Mouse (Mus musculus): ENCODE data around the gene Abracl. TPM values are rescaled to one million over a fixed set of nuclear protein-coding genes. Genes with fewer than 3 reads are reported as not detected.

The Abracl gene
- total RNA-seq, 1 experiment = 51.6 TPM

DNA sequence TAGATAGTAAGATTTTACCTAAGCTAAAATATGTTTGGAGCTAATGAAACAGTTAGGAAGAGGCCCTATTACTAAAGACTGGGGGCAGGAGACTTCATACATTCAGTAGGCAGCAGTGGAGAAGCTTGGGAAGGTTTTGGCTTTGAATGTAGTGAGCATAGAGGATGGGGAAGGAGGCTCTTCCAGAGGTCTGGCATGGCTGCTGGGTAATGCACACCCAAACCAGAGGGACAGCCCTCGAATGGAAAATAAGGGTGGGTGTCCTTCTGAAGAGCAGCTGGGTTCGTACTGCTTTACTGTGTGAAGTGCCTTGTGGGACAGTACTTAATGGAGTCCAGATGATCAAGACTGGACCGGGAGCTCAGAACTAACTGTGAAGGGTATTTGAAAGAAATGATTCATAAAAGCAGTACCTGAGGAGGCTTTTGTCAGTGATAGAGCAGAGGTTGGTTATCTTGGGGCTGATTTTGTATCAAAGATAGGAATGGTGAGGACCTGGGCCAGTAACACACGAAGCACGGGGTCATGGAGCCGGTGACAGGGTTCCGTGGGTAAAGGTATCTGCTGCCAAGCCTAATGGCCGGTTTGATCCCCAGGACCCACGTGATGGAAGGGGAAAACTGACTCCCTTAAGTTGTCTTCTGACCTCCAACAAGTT lies 35.7 kb upstream of the Abracl start:
- Histone ChIP-seq H3K4me3 (ENCODE audit: insufficient read depth in 1 of 2, low read depth in 1 of 2, low read length in 2 of 2, poor library complexity in 1 of 2, severe bottlenecking in 1 of 2) (no peak overlapping the region), H3K9ac (ENCODE audit: insufficient read depth, low read depth, low read length, poor library complexity, severe bottlenecking) (no peak overlapping the region), H3K27ac (ENCODE audit: insufficient read depth, low read depth, low read length, poor library complexity, severe bottlenecking) (no peak overlapping the region), H3K36me3 (ENCODE audit: control insufficient read depth, insufficient read depth, low read length, poor library complexity, severe bottlenecking) (no peaks in the 10 kb centered on the region), H3K4me1 (ENCODE audit: control insufficient read depth in 2 of 2, insufficient read depth in 2 of 2, low read length in 2 of 2, poor library complexity in 1 of 2) (peaks cover 0 to 3% of the 10 kb centered on the region in 2 experiments; a peak in 2 of 4 replicates), H3K9me3 (ENCODE audit: control insufficient read depth, insufficient read depth, low read depth, low read length) (no peaks in the 10 kb centered on the region)
- DNase-seq (ENCODE audit: low read depth, low spot score) = no peak
- in situ Hi-C loops (cut with MboI; ENCODE audit: low sequenced_read_pairs in 2 of 2, unreplicated experiment in 2 of 2) = no loop called here
- TF ChIP-seq ZNF384 (IDR thresholded peaks at IDR 0.05; ENCODE audit: low read depth, low read length) = no peak
- TF ChIP-seq HCFC1 (IDR thresholded peaks at IDR 0.05; ENCODE audit: borderline replicate concordance, insufficient read depth, low read length) = no peak
- TF ChIP-seq MAFK (IDR thresholded peaks at IDR 0.05; ENCODE audit: insufficient read depth, low read depth, low read length) = no peak
- no peak for TF ChIP-seq ZC3H11A (IDR thresholded peaks at IDR 0.05; ENCODE audit: borderline replicate concordance, low read depth, low read length)
- no peak for TF ChIP-seq CHD2 (IDR thresholded peaks at IDR 0.05; ENCODE audit: low read depth, low read length)

DNA sequence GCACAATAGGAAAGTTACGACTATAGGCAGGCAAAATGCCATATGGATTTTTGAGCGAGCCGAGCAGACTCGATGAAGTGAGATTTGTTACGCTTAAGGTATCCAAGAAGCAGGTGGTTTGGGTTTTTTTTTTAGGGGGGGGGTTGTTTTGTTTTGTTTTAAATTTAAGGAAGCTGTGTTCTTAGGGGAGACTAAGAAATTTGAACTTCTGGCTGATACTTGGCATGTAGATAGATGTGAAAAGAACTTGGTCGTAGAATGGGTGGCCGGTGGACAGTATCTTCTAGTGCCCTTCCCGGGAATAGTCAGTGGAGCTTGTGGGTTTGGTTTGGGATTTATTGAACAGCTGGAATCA lies 33.3 kb upstream of the Abracl start:
- H3K4me1 ChIP-seq (ENCODE audit: control insufficient read depth in 2 of 2, insufficient read depth in 2 of 2, low read length in 2 of 2, poor library complexity in 1 of 2) = peaks cover 0 to 3% of the 10 kb centered on the region in 2 experiments; a peak in 2 of 4 replicates
- no peaks in the 10 kb centered on the region for H3K9me3 ChIP-seq (ENCODE audit: control insufficient read depth, insufficient read depth, low read depth, low read length)
- in situ Hi-C loops (cut with MboI; ENCODE audit: low sequenced_read_pairs in 2 of 2, unreplicated experiment in 2 of 2) = no loop called here
- DNase-seq (ENCODE audit: low read depth, low spot score) = no peak
- peak overlapping the region; percentile 78 to 99 for H3K4me3 ChIP-seq (ENCODE audit: insufficient read depth in 1 of 2, low read depth in 1 of 2, low read length in 2 of 2, poor library complexity in 1 of 2, severe bottlenecking in 1 of 2)
- no peak for TF ChIP-seq HCFC1 (IDR thresholded peaks at IDR 0.05; ENCODE audit: borderline replicate concordance, insufficient read depth, low read length)
- TF ChIP-seq MAFK (IDR thresholded peaks at IDR 0.05; ENCODE audit: insufficient read depth, low read depth, low read length) = no peak
- TF ChIP-seq ZNF384 (IDR thresholded peaks at IDR 0.05; ENCODE audit: low read depth, low read length) = no peak
- no peak for TF ChIP-seq CHD2 (IDR thresholded peaks at IDR 0.05; ENCODE audit: low read depth, low read length)
- TF ChIP-seq ZC3H11A (IDR thresholded peaks at IDR 0.05; ENCODE audit: borderline replicate concordance, low read depth, low read length) = no peak
- no peaks in the 10 kb centered on the region for H3K36me3 ChIP-seq (ENCODE audit: control insufficient read depth, insufficient read depth, low read length, poor library complexity, severe bottlenecking)
- H3K27ac ChIP-seq (ENCODE audit: insufficient read depth, low read depth, low read length, poor library complexity, severe bottlenecking) = no peak overlapping the region
- peak overlapping the region; percentile 97 for H3K9ac ChIP-seq (ENCODE audit: insufficient read depth, low read depth, low read length, poor library complexity, severe bottlenecking)

DNA sequence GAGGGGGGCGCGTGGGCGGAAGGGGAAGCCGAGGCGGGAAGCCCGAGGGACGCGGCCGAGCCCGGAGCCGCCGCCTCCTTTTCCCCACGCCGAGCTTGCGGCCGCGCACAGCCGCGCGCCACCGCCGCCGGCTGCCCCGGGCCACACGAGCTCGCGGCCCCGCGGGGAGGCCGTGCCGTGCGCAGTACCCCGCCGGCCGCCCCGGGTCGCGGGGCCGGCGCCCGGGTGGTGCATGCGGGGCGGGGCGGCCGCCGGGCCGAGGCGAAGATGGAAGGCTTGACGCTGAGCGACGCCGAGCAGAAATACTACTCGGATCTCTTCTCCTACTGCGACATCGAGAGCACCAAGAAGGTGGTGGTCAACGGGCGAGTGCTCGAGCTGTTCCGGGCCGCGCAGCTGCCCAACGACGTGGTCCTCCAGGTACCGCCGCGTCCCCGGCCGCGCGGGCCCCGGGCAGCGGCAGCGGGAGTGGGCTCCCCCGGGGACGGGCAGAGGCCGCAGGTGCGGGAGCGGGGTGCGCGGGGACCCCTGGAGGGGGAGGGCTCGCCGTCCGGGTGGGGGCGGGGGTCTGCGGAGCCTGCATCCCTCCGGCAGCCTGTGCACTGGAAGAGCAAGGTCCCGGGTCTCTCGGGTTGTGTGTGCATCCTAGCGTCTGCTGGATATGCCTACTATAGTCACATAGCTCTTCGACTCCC lies 32.8 kb upstream of the Abracl start, which contains the start of gene Reps1:
Gene Reps1 (plus strand): TSS at position 166 of the 695 bp plus-strand sequence.
- Histone ChIP-seq H3K36me3 (ENCODE audit: control insufficient read depth, insufficient read depth, low read length, poor library complexity, severe bottlenecking) (no peaks in the 10 kb centered on the region), H3K4me3 (ENCODE audit: insufficient read depth in 1 of 2, low read depth in 1 of 2, low read length in 2 of 2, poor library complexity in 1 of 2, severe bottlenecking in 1 of 2) (peak within 1 kb of the TSS; percentile 78 to 99), H3K27ac (ENCODE audit: insufficient read depth, low read depth, low read length, poor library complexity, severe bottlenecking) (peak within 1 kb of the TSS; percentile 44; the same call in 1 of the 2 replicates), H3K9ac (ENCODE audit: insufficient read depth, low read depth, low read length, poor library complexity, severe bottlenecking) (peak within 1 kb of the TSS; percentile 97), H3K4me1 (ENCODE audit: control insufficient read depth in 2 of 2, insufficient read depth in 2 of 2, low read length in 2 of 2, poor library complexity in 1 of 2) (peaks cover 0 to 3% of the 10 kb centered on the region in 2 experiments; a peak in 2 of 4 replicates), H3K9me3 (ENCODE audit: control insufficient read depth, insufficient read depth, low read depth, low read length) (no peaks in the 10 kb centered on the region)
- no peak for TF ChIP-seq ZC3H11A (IDR thresholded peaks at IDR 0.05; ENCODE audit: borderline replicate concordance, low read depth, low read length)
- TF ChIP-seq ZNF384 (IDR thresholded peaks at IDR 0.05; ENCODE audit: low read depth, low read length) = no peak
- TF ChIP-seq MAFK (IDR thresholded peaks at IDR 0.05; ENCODE audit: insufficient read depth, low read depth, low read length) = no peak
- no peak; the same call in 1 of the 2 replicates for TF ChIP-seq HCFC1 (IDR thresholded peaks at IDR 0.05; ENCODE audit: borderline replicate concordance, insufficient read depth, low read length)
- no peak for TF ChIP-seq CHD2 (IDR thresholded peaks at IDR 0.05; ENCODE audit: low read depth, low read length)
- no peak for DNase-seq (ENCODE audit: low read depth, low spot score)
- in situ Hi-C loops (cut with MboI; ENCODE audit: low sequenced_read_pairs in 2 of 2, unreplicated experiment in 2 of 2) = no loop called here

DNA sequence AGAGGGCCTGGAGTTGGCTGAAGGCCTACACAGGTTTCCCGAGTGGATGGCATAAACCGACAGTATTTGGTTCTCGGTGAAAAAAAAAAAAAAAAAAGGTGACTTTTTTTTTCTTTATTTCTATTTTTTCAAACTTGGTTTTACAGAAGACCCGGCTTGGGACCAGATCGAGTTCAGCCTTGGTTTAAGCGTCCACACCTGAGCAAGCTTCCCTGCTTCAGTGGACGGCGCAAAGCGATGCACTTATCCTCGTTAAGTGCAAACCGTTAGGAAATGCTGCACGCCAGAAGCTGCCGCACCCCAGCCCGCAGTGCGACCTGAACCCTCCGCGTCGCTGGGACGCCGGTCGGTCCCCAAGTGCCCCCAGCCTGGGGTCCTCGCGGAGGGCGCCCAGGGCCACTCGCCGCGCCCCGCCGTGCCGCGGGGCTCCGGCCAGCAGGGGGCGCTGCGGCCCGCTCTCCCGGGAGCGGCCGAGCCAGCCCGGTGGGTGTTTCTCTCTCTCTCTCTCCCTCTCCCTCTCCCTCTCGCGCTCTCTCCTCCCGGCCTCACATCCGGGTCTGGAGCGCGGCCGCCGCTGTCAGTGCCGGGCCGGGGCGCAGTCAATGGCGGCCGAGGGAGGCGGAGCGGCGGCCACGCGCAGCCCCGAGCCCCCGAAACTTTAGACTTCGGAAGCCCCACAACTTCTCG lies 32.1 kb upstream of the Abracl start:
- peak overlapping the region; percentile 78 to 99 for H3K4me3 ChIP-seq (ENCODE audit: insufficient read depth in 1 of 2, low read depth in 1 of 2, low read length in 2 of 2, poor library complexity in 1 of 2, severe bottlenecking in 1 of 2)
- no peaks in the 10 kb centered on the region for H3K9me3 ChIP-seq (ENCODE audit: control insufficient read depth, insufficient read depth, low read depth, low read length)
- DNase-seq (ENCODE audit: low read depth, low spot score) = peak; percentile 54
- H3K27ac ChIP-seq (ENCODE audit: insufficient read depth, low read depth, low read length, poor library complexity, severe bottlenecking) = peak overlapping the region; percentile 44; the same call in 1 of the 2 replicates
- peak overlapping the region; percentile 97 for H3K9ac ChIP-seq (ENCODE audit: insufficient read depth, low read depth, low read length, poor library complexity, severe bottlenecking)
- in situ Hi-C loops (cut with MboI; ENCODE audit: low sequenced_read_pairs in 2 of 2, unreplicated experiment in 2 of 2) = no loop called here
- peaks cover 0 to 3% of the 10 kb centered on the region in 2 experiments; a peak in 1 of 4 replicates for H3K4me1 ChIP-seq (ENCODE audit: control insufficient read depth in 2 of 2, insufficient read depth in 2 of 2, low read length in 2 of 2, poor library complexity in 1 of 2)
- H3K36me3 ChIP-seq (ENCODE audit: control insufficient read depth, insufficient read depth, low read length, poor library complexity, severe bottlenecking) = no peaks in the 10 kb centered on the region
- TF ChIP-seq ZC3H11A (IDR thresholded peaks at IDR 0.05; ENCODE audit: borderline replicate concordance, low read depth, low read length) (peak; percentile 23; the same call in 1 of the 2 replicates), ZNF384 (IDR thresholded peaks at IDR 0.05; ENCODE audit: low read depth, low read length) (peak; percentile 72), CHD2 (IDR thresholded peaks at IDR 0.05; ENCODE audit: low read depth, low read length) (no peak), MAFK (IDR thresholded peaks at IDR 0.05; ENCODE audit: insufficient read depth, low read depth, low read length) (no peak), HCFC1 (IDR thresholded peaks at IDR 0.05; ENCODE audit: borderline replicate concordance, insufficient read depth, low read length) (no peak)

All from ES-E14 (cell line).